Mouse (Mus musculus) ES-Bruce4 (cell line): ENCODE data around the gene Esam.

Experiments used
- CTCF ChIP-seq: IDR thresholded peaks from one replicate; pipeline ENCODE4 v1.8.1; 2011; ENCODE audit warnings: low read depth, low read length
- EP300 ChIP-seq: IDR thresholded peaks from 2 replicates; pipeline ENCODE4 v1.6.1; 2011; ENCODE audit warnings: low read depth, low read length; ENCODE audit not compliant: insufficient read depth
- POLR2A ChIP-seq: IDR thresholded peaks from one replicate; pipeline ENCODE4 v1.8.1; 2011; ENCODE audit warnings: low read length; ENCODE audit not compliant: insufficient read depth

DNA sequence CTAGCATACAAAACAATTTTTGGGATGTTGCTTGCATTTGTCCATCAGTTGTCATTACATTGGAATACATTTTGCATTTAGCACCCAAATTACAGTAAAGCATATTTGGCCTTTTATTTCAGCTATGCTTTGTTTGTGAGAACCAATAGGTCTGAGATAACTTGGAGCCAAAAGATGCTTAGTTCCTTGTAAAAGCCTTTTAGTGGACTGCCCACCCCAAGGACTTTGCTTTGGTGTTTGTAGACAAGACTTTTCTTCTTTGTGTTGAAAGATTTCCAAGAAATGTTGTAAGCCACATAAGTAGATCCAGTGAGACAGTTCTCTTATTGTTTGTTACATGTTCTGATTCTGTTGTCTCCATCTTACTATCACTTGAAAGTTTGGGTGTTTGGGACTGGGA is 31.6 kb upstream of the Esam start:
- TF ChIP-seq CTCF (no peak), POLR2A (no peak), EP300 (no peak)
